Comparison of ENCODE assay signal across 13 mouse cellular contexts in genomic region chr7:28203207-28204108, GRCm38 (mm10). TPM values are rescaled to one million over a fixed set of nuclear protein-coding genes. Genes with fewer than 3 reads are reported as not detected.
A peak's percentile ranks its signal among the peaks of the same experiment; 100 is the strongest.
DNase-seq lines count a peak whose midpoint lies in the region; ATAC-seq and TF ChIP-seq lines count a peak whose summit lies in the region.
"Had no signal": no experiment of that assay in that cellular context is flagged by ENCODE, and none has a peak within 500 bp of the region (broad histone marks: within the 10 kb centered on the region; RNA-seq: fewer than 3 reads in every experiment).

No protein-coding gene starts in this region.

- peak; percentile 22 for DNase-seq in NIH3T3 (ENCODE audit: low read depth)
- DNase-seq in gastrocnemius, postnatal 14 days: peak; percentile 78
- peak; percentile 80 to 87 for DNase-seq in kidney, postnatal 36 days
- no peak for DNase-seq in Muller cell, postnatal 12 days (ENCODE audit: inconsistent ontology term)
- DNase-seq in heart, postnatal 36 days: no peak
- DNase-seq in neural tube, embryonic 10.5 days (ENCODE audit: extremely low spot score, low spot score): no peak
- DNase-seq: heart, adult 2 months; midbrain, embryonic 14.5 days had no signal

- 68% methylated on average over 19 of the region's 19 CpGs for WGBS in forebrain, embryonic 13.5 days

- no peak overlapping the region for H3K27ac ChIP-seq in forebrain, embryonic 13.5 days
- H3K27ac ChIP-seq: embryonic facial prominence, embryonic 13.5 days; heart, adult 2 months; hindbrain, postnatal 0 days; limb, embryonic 15.5 days had no signal

- no peaks in the 10 kb centered on the region for H3K27me3 ChIP-seq in E14TG2a.4 (ENCODE audit: insufficient read depth, low read length)
- no peaks in the 10 kb centered on the region for H3K27me3 ChIP-seq in forebrain, embryonic 13.5 days
- H3K27me3 ChIP-seq: embryonic facial prominence, embryonic 13.5 days; limb, embryonic 15.5 days had no signal

- H3K4me3 ChIP-seq in E14TG2a.4 (replicated peaks; ENCODE audit: low read length): no peak overlapping the region
- no peak overlapping the region for H3K4me3 ChIP-seq in forebrain, embryonic 13.5 days
- H3K4me3 ChIP-seq: embryonic facial prominence, embryonic 13.5 days; heart, adult 2 months; limb, embryonic 15.5 days had no signal

- no peaks in the 10 kb centered on the region for H3K9me3 ChIP-seq in E14TG2a.4 (ENCODE audit: low read length)
- no peaks in the 10 kb centered on the region for H3K9me3 ChIP-seq in forebrain, embryonic 13.5 days (replicated peaks)
- H3K9me3 ChIP-seq: embryonic facial prominence, embryonic 13.5 days; limb, embryonic 15.5 days had no signal

- no peak for ATAC-seq in forebrain, embryonic 13.5 days
- ATAC-seq: hindbrain, postnatal 0 days had no signal

- no peak overlapping the region for H3K9ac ChIP-seq in forebrain, embryonic 13.5 days
- H3K9ac ChIP-seq: embryonic facial prominence, embryonic 13.5 days; limb, embryonic 15.5 days had no signal

- H3K4me2 ChIP-seq in forebrain, embryonic 13.5 days: no peak overlapping the region
- H3K4me2 ChIP-seq: embryonic facial prominence, embryonic 13.5 days; limb, embryonic 15.5 days had no signal

- H3K4me1 ChIP-seq in E14TG2a.4 (replicated peaks; ENCODE audit: low read depth, low read length): peaks cover 13% of the 10 kb centered on the region
- H3K4me1 ChIP-seq in forebrain, embryonic 13.5 days: no peaks in the 10 kb centered on the region; the same call in 1 of the 2 replicates
- H3K4me1 ChIP-seq: embryonic facial prominence, embryonic 13.5 days had no signal

- peaks cover 8% of the 10 kb centered on the region for H3K36me3 ChIP-seq in E14TG2a.4 (ENCODE audit: insufficient read depth, low read length)
- no peaks in the 10 kb centered on the region for H3K36me3 ChIP-seq in forebrain, embryonic 13.5 days (ENCODE audit: poor library complexity, severe bottlenecking)
- H3K36me3 ChIP-seq: limb, embryonic 15.5 days had no signal

- intact Hi-C loops in gastrocnemius, postnatal 14 days (cut with DNase I; ENCODE audit: low total_unique reads): no loop called here
- intact Hi-C loops in heart, postnatal 36 days (cut with DNase I): no loop called here

- peak; percentile 19; the same call in 1 of the 2 replicates for TF ChIP-seq CTCF in E14TG2a.4 (conservative IDR thresholded peaks at IDR 0.05; ENCODE audit: low read length)

RNA-seq across cellular contexts. Expression of gene Dyrk1b, which starts 24.2 kb away (rescaled TPM):
- 100 to 1,000 TPM; 129 to 156 TPM for total RNA-seq in gastrocnemius, postnatal 14 days (2021)
- polyA plus RNA-seq in forebrain, embryonic 13.5 days (2015; fragmentation: Nextera tagmentation; extraction: Ambion mirVana): 14.0 and 14.3 TPM in 2 replicates
- 10 to 100 TPM; 31.2 to 34.2 TPM for total RNA-seq in heart, postnatal 36 days (2021)

RNA-seq across cellular contexts. Expression of gene Fbl, which starts 33.9 kb away (rescaled TPM):
- 10 to 100 TPM; 23.7 to 31.0 TPM for total RNA-seq in gastrocnemius, postnatal 14 days (2021)
- 114 and 132 TPM in 2 replicates for polyA plus RNA-seq in forebrain, embryonic 13.5 days (2015; fragmentation: Nextera tagmentation; extraction: Ambion mirVana)
- total RNA-seq in heart, postnatal 36 days (2021): 10 to 100 TPM; 32.0 to 33.5 TPM

Comparison
In these comparisons a context has a peak if more than half of its experiments do, and no peak if none do; other contexts are left out.
1. DNase-seq: peak in NIH3T3 (single experiment), gastrocnemius, postnatal 14 days (single experiment) and kidney, postnatal 36 days (2 of 2); none in Muller cell, postnatal 12 days (single experiment), heart, postnatal 36 days (0 of 2) and neural tube, embryonic 10.5 days (single experiment).